Mouse (Mus musculus) erythroblast, embryonic 14.5 days (primary cell): ENCODE data around the gene Uba7. TPM values are rescaled to one million over a fixed set of nuclear protein-coding genes. Genes with fewer than 3 reads are reported as not detected.

Experiments used
- H3K27me3 ChIP-seq: 2 replicates; pipeline ENCODE4 v1.6.1; 2012; ENCODE audit warnings: inconsistent platforms; ENCODE audit not compliant: control insufficient read depth
- H3K36me3 ChIP-seq: 2 replicates; pipeline ENCODE4 v1.6.1; 2012; ENCODE audit warnings: mild to moderate bottlenecking, inconsistent platforms; ENCODE audit not compliant: control insufficient read depth
- H3K4me1 ChIP-seq: 2 replicates; pipeline ENCODE4 v1.6.1; 2012; ENCODE audit warnings: inconsistent platforms; ENCODE audit not compliant: control insufficient read depth
- H3K4me3 ChIP-seq: replicated peaks from 2 replicates; pipeline ENCODE3; 2012; ENCODE audit warnings: moderate library complexity, mild to moderate bottlenecking, inconsistent platforms
- H3K9me3 ChIP-seq: 2 replicates; pipeline ENCODE4 v1.6.1; 2012; ENCODE audit warnings: low read length, inconsistent platforms, mixed read lengths; ENCODE audit not compliant: control insufficient read depth
- GATA1 ChIP-seq: IDR thresholded peaks from 2 replicates; pipeline ENCODE4 v1.6.1; 2012; ENCODE audit warnings: low read length, inconsistent platforms, mixed read lengths
- TAL1 ChIP-seq: IDR thresholded peaks from 3 replicates; pipeline ENCODE4 v1.6.1; 2012; ENCODE audit warnings: low read length, inconsistent platforms, mixed read lengths
- polyA plus RNA-seq: library from polyadenylated mRNA; stranded (reverse); fragments of >175 nt; gene quantifications from 2 replicates; pipeline ENCODE4 v1.2.3, GENCODE M21; 2012

Gene Uba7
- 14.4 and 22.3 TPM in 2 replicates for polyA plus RNA-seq

- H3K9me3 ChIP-seq = no peaks in the 10 kb centered on the region
- TF ChIP-seq GATA1 (peak; percentile 83), TAL1 (peak; percentile 84)
- H3K36me3 ChIP-seq = peaks cover 83% of the 10 kb centered on the region
- no peaks in the 10 kb centered on the region for H3K27me3 ChIP-seq
- peaks cover 99% of the 10 kb centered on the region for H3K4me1 ChIP-seq
- H3K4me3 ChIP-seq = peak within 1 kb of the TSS; percentile 65
Measured at GRCm38 (mm10) chr9:107975399-107976386, at the start of gene Uba7. Gene Uba7, plus strand, starts transcription at chr9:107975505.

GRCm38 (mm10) chr9:107926920-107927420 is 48.3 kb upstream of the Uba7 start:
- H3K36me3 ChIP-seq = no peaks in the 10 kb centered on the region
- no peak overlapping the region for H3K4me3 ChIP-seq
- no peaks in the 10 kb centered on the region for H3K9me3 ChIP-seq
- peaks cover 6% of the 10 kb centered on the region for H3K4me1 ChIP-seq
- peaks cover 29% of the 10 kb centered on the region for H3K27me3 ChIP-seq
- TF ChIP-seq GATA1 (no peak), TAL1 (no peak)

GRCm38 (mm10) chr9:107927749-107928148 is 47.6 kb upstream of the Uba7 start:
- Histone ChIP-seq H3K27me3 (peaks cover 31% of the 10 kb centered on the region), H3K4me3 (no peak overlapping the region), H3K36me3 (no peaks in the 10 kb centered on the region), H3K4me1 (peaks cover 6% of the 10 kb centered on the region), H3K9me3 (no peaks in the 10 kb centered on the region)
- TF ChIP-seq TAL1 (no peak), GATA1 (no peak)

- TF ChIP-seq GATA1 (no peak), TAL1 (no peak)
- Histone ChIP-seq H3K4me3 (no peak within 1 kb of the TSS), H3K27me3 (peaks cover 32% of the 10 kb centered on the region)
Measured at GRCm38 (mm10) chr9:107928169-107928568, 47.1 kb upstream of the Uba7 start, which contains the start of gene Actl11. Gene Actl11, plus strand, starts transcription at chr9:107928469.

GRCm38 (mm10) chr9:107932221-107932620 is 43.1 kb upstream of the Uba7 start:
- Histone ChIP-seq H3K4me1 (peaks cover 6% of the 10 kb centered on the region), H3K9me3 (no peaks in the 10 kb centered on the region), H3K36me3 (no peaks in the 10 kb centered on the region), H3K4me3 (no peak overlapping the region), H3K27me3 (peaks cover 60% of the 10 kb centered on the region)
- TF ChIP-seq TAL1 = no peak

More at GRCm38 (mm10) chr9:107928169-107928568, 47.1 kb upstream of the Uba7 start, which contains the start of gene Actl11:
- no peaks in the 10 kb centered on the region for H3K36me3 ChIP-seq
- no peaks in the 10 kb centered on the region for H3K9me3 ChIP-seq
- peaks cover 6% of the 10 kb centered on the region for H3K4me1 ChIP-seq

- H3K9me3 ChIP-seq = no peaks in the 10 kb centered on the region
- TF ChIP-seq GATA1 = no peak
- no peak for TF ChIP-seq TAL1
- no peaks in the 10 kb centered on the region for H3K36me3 ChIP-seq
- H3K4me1 ChIP-seq = peaks cover 2% of the 10 kb centered on the region
- H3K4me3 ChIP-seq = no peak overlapping the region
- H3K27me3 ChIP-seq = peaks cover 64% of the 10 kb centered on the region
Measured at GRCm38 (mm10) chr9:107934146-107934545, 41.2 kb upstream of the Uba7 start.

- H3K27me3 ChIP-seq = peaks cover 74% of the 10 kb centered on the region
- H3K9me3 ChIP-seq = no peaks in the 10 kb centered on the region
- no peaks in the 10 kb centered on the region for H3K36me3 ChIP-seq
- no peak within 1 kb of the TSS for H3K4me3 ChIP-seq
- peaks cover 10% of the 10 kb centered on the region for H3K4me1 ChIP-seq
- no peak for TF ChIP-seq TAL1
- no peak for TF ChIP-seq GATA1
Measured at GRCm38 (mm10) chr9:107935374-107935773, 39.9 kb upstream of the Uba7 start, which contains the start of gene Camkv. Gene Camkv, plus strand, starts transcription at chr9:107935674.

GRCm38 (mm10) chr9:107935790-107936214 is 39.5 kb upstream of the Uba7 start:
- H3K4me3 ChIP-seq = no peak overlapping the region
- no peak for TF ChIP-seq GATA1
- TF ChIP-seq TAL1 = no peak
- H3K36me3 ChIP-seq = no peaks in the 10 kb centered on the region
- H3K4me1 ChIP-seq = peaks cover 10% of the 10 kb centered on the region
- peaks cover 77% of the 10 kb centered on the region for H3K27me3 ChIP-seq
- H3K9me3 ChIP-seq = no peaks in the 10 kb centered on the region

GRCm38 (mm10) chr9:107936215-107936822 is 39.0 kb upstream of the Uba7 start:
- H3K9me3 ChIP-seq = no peaks in the 10 kb centered on the region
- no peaks in the 10 kb centered on the region for H3K36me3 ChIP-seq
- no peak overlapping the region for H3K4me3 ChIP-seq
- H3K4me1 ChIP-seq = peaks cover 10% of the 10 kb centered on the region
- TF ChIP-seq GATA1 = no peak
- no peak for TF ChIP-seq TAL1
- peaks cover 80% of the 10 kb centered on the region for H3K27me3 ChIP-seq
